ENCODE assay signal across 8 mouse cellular contexts in genomic region chr5:64326427-64327181, GRCm38 (mm10).
A peak's percentile ranks its signal among the peaks of the same experiment; 100 is the strongest.
DNase-seq lines count a peak whose midpoint lies in the region; ATAC-seq and TF ChIP-seq lines count a peak whose summit lies in the region.

No protein-coding gene starts in this region.

- H3K36me3 ChIP-seq in hindbrain, postnatal 0 days (ENCODE audit: insufficient read depth, low read length): no peaks in the 10 kb centered on the region
- H3K36me3 ChIP-seq in liver, embryonic 12.5 days: peaks cover 40% of the 10 kb centered on the region
- no peaks in the 10 kb centered on the region for H3K36me3 ChIP-seq in neural tube, embryonic 14.5 days (ENCODE audit: control insufficient read depth, insufficient read depth, low read length)

- H3K27ac ChIP-seq in hindbrain, postnatal 0 days: peak overlapping the region; percentile 59
- H3K27ac ChIP-seq in liver, embryonic 12.5 days: peak overlapping the region; percentile 64
- no peak overlapping the region for H3K27ac ChIP-seq in neural tube, embryonic 14.5 days (ENCODE audit: low read depth, low read length)

- H3K9me3 ChIP-seq in hindbrain, postnatal 0 days (ENCODE audit: low read length): no peaks in the 10 kb centered on the region
- no peaks in the 10 kb centered on the region for H3K9me3 ChIP-seq in liver, embryonic 12.5 days (replicated peaks)
- H3K9me3 ChIP-seq in neural tube, embryonic 14.5 days (ENCODE audit: control insufficient read depth, low read length): no peaks in the 10 kb centered on the region

- peak; percentile 73 for DNase-seq in urinary bladder, postnatal 14 days (ENCODE audit: low spot score)
- no peak for DNase-seq in urinary bladder, postnatal 10 days (ENCODE audit: low spot score)
- DNase-seq in gastrocnemius, postnatal 14 days: peak; percentile 81
- no peak for DNase-seq in hindbrain, postnatal 0 days (ENCODE audit: low spot score)
- DNase-seq in layer of hippocampus, postnatal 25 days (ENCODE audit: extremely low spot score in 1 of 2, low spot score in 1 of 2): no peak

- ATAC-seq in hindbrain, postnatal 0 days: peak; percentile 62
- ATAC-seq in liver, embryonic 12.5 days: peak; percentile 82
- ATAC-seq in neural tube, embryonic 14.5 days (ENCODE audit: low read depth): peak; percentile 52; the same call in 1 of the 2 replicates
- ATAC-seq in CD4-positive, CD25-positive, alpha-beta regulatory T cell, adult 4 months: no peak

- no peak for TF ChIP-seq CTCF in hindbrain, postnatal 0 days (IDR thresholded peaks at IDR 0.05; ENCODE audit: low read depth)

- 49% methylated on average over 7 of the region's 7 CpGs for WGBS in hindbrain, postnatal 0 days
- WGBS in liver, embryonic 12.5 days (ENCODE audit: insufficient replicate concordance): 69% methylated on average over 7 of the region's 7 CpGs
- 77% methylated on average over 7 of the region's 7 CpGs for WGBS in neural tube, embryonic 14.5 days

- H3K4me2 ChIP-seq in hindbrain, postnatal 0 days (ENCODE audit: low read depth, low read length): no peak overlapping the region
- H3K4me2 ChIP-seq in liver, embryonic 12.5 days: no peak overlapping the region
- H3K4me2 ChIP-seq in neural tube, embryonic 14.5 days (ENCODE audit: low read depth, low read length): no peak overlapping the region

- H3K4me1 ChIP-seq in hindbrain, postnatal 0 days (ENCODE audit: insufficient read depth, low read length): peaks cover 9% of the 10 kb centered on the region
- 0 out of 2 replicates have a peak, but pooled peaks cover 8% of the 10 kb centered on the region for H3K4me1 ChIP-seq in liver, embryonic 12.5 days
- H3K4me1 ChIP-seq in neural tube, embryonic 14.5 days (ENCODE audit: control insufficient read depth, insufficient read depth, low read length): 0 out of 2 replicates have a peak, but pooled peaks cover 3% of the 10 kb centered on the region

- H3K4me3 ChIP-seq in hindbrain, postnatal 0 days (ENCODE audit: low read length): no peak overlapping the region
- no peak overlapping the region for H3K4me3 ChIP-seq in liver, embryonic 12.5 days
- H3K4me3 ChIP-seq in neural tube, embryonic 14.5 days (ENCODE audit: low read depth, low read length): no peak overlapping the region

- no peak overlapping the region for H3K9ac ChIP-seq in hindbrain, postnatal 0 days (replicated peaks; ENCODE audit: low read length)
- no peak overlapping the region for H3K9ac ChIP-seq in liver, embryonic 12.5 days
- no peak overlapping the region for H3K9ac ChIP-seq in neural tube, embryonic 14.5 days (replicated peaks; ENCODE audit: low read depth, low read length)

- intact Hi-C loops in gastrocnemius, postnatal 14 days (cut with DNase I; ENCODE audit: low total_unique reads): no loop called here

- no peaks in the 10 kb centered on the region for H3K27me3 ChIP-seq in hindbrain, postnatal 0 days (ENCODE audit: insufficient read depth, low read length)
- H3K27me3 ChIP-seq in liver, embryonic 12.5 days (replicated peaks): no peaks in the 10 kb centered on the region
- H3K27me3 ChIP-seq in neural tube, embryonic 14.5 days (ENCODE audit: control insufficient read depth, insufficient read depth, low read length): no peaks in the 10 kb centered on the region

Comparison
In these comparisons a context has a peak if more than half of its experiments do, and no peak if none do; other contexts are left out.
1. DNase-seq: peak in urinary bladder, postnatal 14 days (single experiment) and gastrocnemius, postnatal 14 days (single experiment); none in urinary bladder, postnatal 10 days (single experiment), hindbrain, postnatal 0 days (single experiment) and layer of hippocampus, postnatal 25 days (0 of 2).